Mouse (Mus musculus): ENCODE results near the gene Nrarp. TPM values are rescaled to one million over a fixed set of nuclear protein-coding genes. Genes with fewer than 3 reads are reported as not detected.

The Nrarp gene
- total RNA-seq, 2 experiments from 2014 or later, result 19.5 to 21.0 TPM

DNA sequence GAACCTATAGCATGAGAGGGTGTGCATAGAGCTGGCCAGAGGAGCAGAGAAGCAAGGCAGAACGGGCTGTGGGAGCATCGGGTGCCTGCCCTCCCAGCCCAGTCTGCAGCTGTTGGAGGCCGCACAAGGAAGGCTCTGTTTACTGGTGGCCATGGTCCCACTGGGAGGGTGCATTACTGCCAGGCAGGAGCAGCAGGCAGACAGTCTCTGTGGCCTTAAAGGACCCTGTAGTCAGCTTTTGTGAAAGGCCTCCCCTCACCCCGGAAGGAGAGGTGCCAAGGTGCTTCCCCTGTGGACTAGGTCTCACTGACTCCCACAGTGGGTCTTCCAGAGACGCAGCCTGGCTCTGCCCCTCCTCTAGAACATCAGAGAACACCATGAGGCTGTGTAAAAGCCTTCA lies 46.3 kb downstream of the Nrarp start:
- DNase-seq (ENCODE audit: low spot score in 2 of 2), result peak in 1 of 2 experiments; percentile 54

DNA sequence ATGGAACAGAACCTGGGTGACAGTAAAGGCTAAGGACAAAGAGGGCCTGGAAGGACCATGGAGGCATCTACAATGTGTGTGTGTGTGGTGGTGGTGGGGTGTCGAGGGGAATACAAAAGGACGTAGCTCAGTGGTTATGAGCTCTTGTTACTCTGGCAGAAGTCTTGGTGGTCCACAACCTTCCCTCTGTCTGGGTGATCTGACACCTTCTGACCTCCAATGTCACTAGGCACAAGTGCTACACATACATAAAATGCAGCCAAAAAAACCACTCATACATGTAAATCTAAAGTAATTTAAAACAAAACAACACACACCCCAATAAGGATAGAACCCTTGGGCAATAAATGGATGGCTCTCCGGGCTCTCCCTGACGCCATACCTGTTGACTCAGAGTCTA lies 46.8 kb downstream of the Nrarp start:
- no peak for DNase-seq (ENCODE audit: low spot score in 2 of 2)

DNA sequence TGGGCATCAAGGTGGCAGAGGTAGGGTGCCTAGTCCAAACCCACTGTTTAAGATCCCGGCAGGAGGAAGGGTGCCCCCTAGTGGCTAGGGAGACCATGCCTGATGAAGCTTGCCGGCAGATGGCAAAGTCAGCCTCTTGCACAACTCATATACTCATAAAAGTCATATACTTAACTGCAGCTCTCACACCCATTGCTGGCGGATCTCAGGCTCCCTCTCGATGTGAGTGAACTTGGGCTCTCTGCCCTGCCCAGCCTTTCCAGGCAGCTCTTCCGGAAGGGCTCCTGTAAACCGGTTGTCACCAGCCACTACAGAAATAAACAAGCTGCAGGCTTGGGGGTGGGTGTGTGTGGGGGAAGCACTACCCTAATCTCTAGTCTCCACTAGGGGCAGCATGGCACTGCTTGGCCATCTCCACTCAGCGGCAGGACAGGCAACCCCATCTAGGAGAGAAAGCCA lies 47.9 kb downstream of the Nrarp start:
- peak; percentile 74 to 93 for DNase-seq (ENCODE audit: low spot score in 2 of 2)

DNA sequence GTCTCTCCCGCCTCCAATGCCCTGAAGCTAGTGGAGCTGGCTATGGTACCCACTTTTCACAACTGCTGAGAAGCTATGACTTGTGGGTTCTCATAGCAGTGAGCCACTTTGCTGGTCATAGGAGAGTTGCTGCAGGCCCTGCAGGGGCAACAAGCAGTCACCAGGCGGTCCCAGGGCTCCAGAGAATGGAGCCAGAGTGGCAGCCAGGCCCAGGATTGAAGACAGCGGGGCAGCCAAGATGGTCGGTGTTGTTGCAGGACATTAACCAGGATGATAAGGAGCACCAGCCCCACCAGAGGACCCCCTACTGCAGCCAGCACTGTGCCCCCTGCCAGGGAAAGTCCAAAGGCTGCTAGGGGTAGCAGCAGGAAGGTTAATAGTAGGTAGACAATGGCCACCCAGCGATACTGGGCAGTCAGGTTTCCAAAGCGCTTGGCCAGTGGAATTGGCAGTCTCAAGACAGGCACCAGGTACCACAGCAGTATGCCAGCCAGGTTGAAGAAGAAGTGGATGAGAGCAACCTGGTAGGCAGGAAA lies 48.5 kb downstream of the Nrarp start:
- DNase-seq (ENCODE audit: low spot score in 2 of 2), result no peak

DNA sequence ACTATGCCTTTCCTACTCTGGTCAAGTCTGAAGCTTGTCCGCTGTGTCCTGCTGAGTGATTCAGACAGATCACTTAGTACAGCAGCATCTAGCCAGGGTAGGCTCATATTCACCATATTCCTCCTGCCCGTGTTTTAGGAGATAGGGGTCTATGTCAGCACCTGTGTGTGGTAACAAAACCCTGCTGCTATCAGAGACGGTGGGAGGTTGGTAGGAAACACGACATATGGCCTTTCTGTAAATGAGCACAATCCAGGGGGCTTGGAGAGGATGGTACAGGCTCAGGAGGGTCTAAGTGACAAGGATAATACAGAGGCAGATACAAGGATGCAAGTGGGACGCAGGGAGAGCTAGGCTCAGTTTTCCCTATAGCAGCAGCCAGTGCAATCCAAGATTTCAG lies 49.0 kb downstream of the Nrarp start:
- no peak for DNase-seq (ENCODE audit: low spot score in 2 of 2)

DNA sequence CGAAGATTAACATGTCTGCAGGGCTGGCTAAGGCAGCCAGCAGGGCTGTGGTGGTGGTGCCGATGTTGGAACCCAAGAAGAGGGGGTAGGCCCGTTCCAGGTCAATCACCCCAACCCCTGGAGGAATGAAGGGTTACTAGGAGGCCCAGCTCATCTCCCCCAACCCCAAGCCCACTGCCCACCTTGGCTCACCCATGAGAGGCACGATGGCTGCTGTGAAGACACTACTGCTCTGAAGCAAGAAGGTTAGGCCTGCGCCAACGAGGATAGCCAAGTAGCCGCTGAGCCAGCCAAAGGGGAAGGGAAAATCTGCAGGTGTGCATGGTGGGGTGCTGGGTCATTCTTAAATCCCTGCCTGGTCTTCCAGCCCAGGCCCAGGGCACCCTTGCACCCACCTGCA lies 50.0 kb downstream of the Nrarp start:
- DNase-seq (ENCODE audit: low spot score in 2 of 2), result no peak

DNA sequence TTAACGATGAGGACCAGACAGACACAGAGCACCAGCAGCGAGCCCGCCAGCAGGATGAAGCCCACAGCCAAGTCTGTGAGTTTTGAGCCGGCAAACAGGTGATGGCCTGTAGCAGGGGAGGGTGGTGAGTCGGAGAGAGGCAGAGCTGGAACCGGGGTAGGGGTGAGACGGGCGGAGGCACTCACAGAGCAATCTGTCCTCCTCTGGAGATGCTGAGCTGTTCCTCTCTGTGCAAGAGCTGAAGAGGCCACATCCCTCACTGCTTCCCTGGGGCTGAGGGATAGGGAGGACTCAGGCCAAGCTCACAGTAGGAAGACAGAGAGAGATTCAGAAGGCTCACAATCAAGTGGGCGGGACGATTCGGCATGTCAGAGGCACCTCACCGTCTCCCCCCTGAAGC lies 50.5 kb downstream of the Nrarp start:
- no peak for DNase-seq (ENCODE audit: low spot score in 2 of 2)

Other genes starting within 250 kb of the Nrarp start
- 10 to 100 TPM; 11.2 to 11.3 TPM for gene Arrdc1, start 245.5 kb upstream of the Nrarp start, total RNA-seq (2021)
- 10 to 100 TPM; 36.4 to 39.1 TPM for gene Zmynd19, start 231.0 kb upstream of the Nrarp start, total RNA-seq (2021)
- gene Dph7, start 218.4 kb upstream of the Nrarp start, total RNA-seq (2021), result 10 to 100 TPM; 34.1 to 34.2 TPM
- 10 to 100 TPM; 88.0 to 88.2 TPM for gene Mrpl41, start 205.7 kb upstream of the Nrarp start, total RNA-seq (2021)
- 10 to 100 TPM; 29.7 to 32.4 TPM for gene Pnpla7, start 204.7 kb upstream of the Nrarp start, total RNA-seq (2021)
- gene Nsmf, start 126.4 kb upstream of the Nrarp start, total RNA-seq (2021), result 100 to 1,000 TPM; 950 to 953 TPM
- gene Entpd8, start 100.5 kb upstream of the Nrarp start, total RNA-seq (2021), result not detected
- not detected for gene Noxa1, start 85.6 kb upstream of the Nrarp start, total RNA-seq (2021)
- gene Tor4a, start 16.1 kb downstream of the Nrarp start, total RNA-seq (2021), result 1 to 10 TPM; 1.9 to 2.3 TPM
- 10 to 100 TPM; 56.7 to 60.0 TPM for gene Nelfb, start 30.7 kb downstream of the Nrarp start, total RNA-seq (2021)
- gene Stpg3, start 33.9 kb downstream of the Nrarp start, total RNA-seq (2021), result under 1 TPM; 0.18 to 0.25 TPM
- under 1 TPM in 1 of 2 experiments, not detected in 1; 0.69 TPM for gene Fam166a, start 38.0 kb downstream of the Nrarp start, total RNA-seq (2021)
- 100 to 1,000 TPM; 277 to 310 TPM for gene Tubb4b, start 43.9 kb downstream of the Nrarp start, total RNA-seq (2021)
- gene Slc34a3, start 53.6 kb downstream of the Nrarp start, total RNA-seq (2021), result not detected
- gene Rnf224, start 56.0 kb downstream of the Nrarp start, total RNA-seq (2021), result not detected
- gene Rnf208, start 61.5 kb downstream of the Nrarp start, total RNA-seq (2021), result 100 to 1,000 TPM; 237 to 250 TPM
- gene Cysrt1, start 61.7 kb downstream of the Nrarp start, total RNA-seq (2021), result not detected
- 1 to 10 TPM; 3.8 to 3.9 TPM for gene AL732309.1, start 66.1 kb downstream of the Nrarp start, total RNA-seq (2021)
- gene Tmem203, start 74.7 kb downstream of the Nrarp start, total RNA-seq (2021), result 10 to 100 TPM; 35.7 to 38.8 TPM
- gene Tprn, start 81.9 kb downstream of the Nrarp start, total RNA-seq (2021), result 10 to 100 TPM; 21.2 to 23.1 TPM
- gene Ssna1, start 91.7 kb downstream of the Nrarp start, total RNA-seq (2021), result 10 to 100 TPM; 62.5 to 66.2 TPM
- 10 to 100 TPM; 79.8 to 84.4 TPM for gene Anapc2, start 91.7 kb downstream of the Nrarp start, total RNA-seq (2021)
- not detected for gene Tmem210, start 107.4 kb downstream of the Nrarp start, total RNA-seq (2021)
- gene Lrrc26, start 109.2 kb downstream of the Nrarp start, total RNA-seq (2021), result not detected
- 100 to 1,000 TPM; 393 to 422 TPM for gene Grin1, start 138.4 kb downstream of the Nrarp start, total RNA-seq (2021)
- gene Man1b1, start 151.6 kb downstream of the Nrarp start, total RNA-seq (2021), result 10 to 100 TPM; 59.6 to 62.4 TPM
- gene Dpp7, start 175.6 kb downstream of the Nrarp start, total RNA-seq (2021), result 10 to 100 TPM; 35.4 to 36.7 TPM
- 10 to 100 TPM; 15.6 to 19.1 TPM for gene Uap1l1, start 184.9 kb downstream of the Nrarp start, total RNA-seq (2021)
- gene Sapcd2, start 191.6 kb downstream of the Nrarp start, total RNA-seq (2021), result 1 to 10 TPM; 3.2 to 4.1 TPM
- 10 to 100 TPM; 16.3 to 17.7 TPM for gene Entpd2, start 215.1 kb downstream of the Nrarp start, total RNA-seq (2021)
- 100 to 1,000 TPM; 426 to 435 TPM for gene Npdc1, start 218.6 kb downstream of the Nrarp start, total RNA-seq (2021)
- gene Fut7, start 242.5 kb downstream of the Nrarp start, total RNA-seq (2021), result under 1 TPM; 0.15 to 0.76 TPM
- gene Abca2, start 247.9 kb downstream of the Nrarp start, total RNA-seq (2021), result 100 to 1,000 TPM; 173 to 176 TPM

All from layer of hippocampus, adult 18-20 months (tissue).